Mouse (Mus musculus): Measurements from ENCODE around the gene Zfp64.
"Not testable (repeated sequence)": the region's sequence is repeated elsewhere in the genome, so short reads cannot be mapped to it uniquely, and the experiment has no call there.

The Zfp64 gene

GRCm38 (mm10) chr2:168895531-168895930, 59.9 kb downstream of the Zfp64 start:
- no peak for DNase-seq (ENCODE audit: low read depth, low spot score)

DNA sequence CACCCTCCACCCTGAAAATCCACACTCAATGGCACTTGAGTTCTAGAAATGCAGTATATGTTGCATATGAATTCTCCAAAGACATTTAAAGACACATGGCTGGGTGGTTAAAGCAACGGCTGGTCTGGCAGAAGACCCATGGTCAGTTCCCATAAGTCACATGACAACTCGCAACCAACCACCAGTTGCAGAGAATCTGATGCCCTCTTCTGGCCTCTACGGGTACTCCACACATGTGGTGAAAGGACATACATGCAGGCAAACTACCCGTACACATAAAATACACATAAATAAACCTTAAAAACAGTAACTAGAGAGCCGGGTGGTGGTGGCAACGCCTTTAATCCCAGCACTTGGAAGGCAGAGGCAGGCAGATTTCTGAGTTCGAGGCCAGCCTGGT, 60.6 kb downstream of the Zfp64 start:
- DNase-seq (ENCODE audit: low read depth, low spot score), result no peak

DNA sequence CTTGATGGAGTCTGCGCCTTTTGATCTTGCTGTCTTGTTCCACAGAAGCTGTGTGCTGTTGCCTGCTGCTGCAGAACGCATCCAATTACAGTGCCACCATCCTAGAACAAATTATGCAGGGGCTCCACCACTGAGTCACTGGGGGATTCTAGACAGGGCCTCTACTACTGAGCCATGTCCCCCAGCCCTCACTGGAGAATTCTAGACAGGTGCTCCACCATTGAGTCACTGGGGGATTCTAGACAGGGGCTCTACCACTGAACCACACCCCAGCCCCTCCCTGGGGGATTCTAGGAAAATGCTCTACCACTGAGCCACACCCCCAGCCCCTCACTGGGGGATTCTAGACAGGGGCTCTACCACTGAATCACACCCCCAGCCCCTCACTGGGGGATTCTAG, 63.3 kb downstream of the Zfp64 start:
- no peak for DNase-seq (ENCODE audit: low read depth, low spot score)

GRCm38 (mm10) chr2:168884641-168885040, 70.7 kb downstream of the Zfp64 start:
- no peak for DNase-seq (ENCODE audit: low read depth, low spot score)

DNA sequence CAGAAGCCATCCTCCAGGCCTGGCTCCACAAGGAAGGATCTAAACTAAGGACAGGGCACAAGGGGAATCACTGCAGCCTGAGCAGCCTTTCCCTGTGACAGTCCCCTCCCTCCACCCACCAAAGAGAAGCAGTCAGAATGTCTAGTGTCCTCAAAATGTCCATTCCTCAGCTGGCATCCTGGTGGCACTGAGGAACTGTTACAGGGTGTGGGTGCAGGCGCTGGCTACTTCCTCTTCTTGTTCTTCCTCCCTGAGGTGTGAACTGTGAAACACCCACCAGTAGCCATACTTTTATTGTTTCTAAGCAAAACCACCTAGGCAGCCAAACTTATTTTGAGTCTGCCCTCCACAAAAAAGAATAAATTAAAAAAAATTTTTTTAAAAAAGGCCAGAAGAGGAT, 72.4 kb downstream of the Zfp64 start:
- no peak for DNase-seq (ENCODE audit: low read depth, low spot score)

GRCm38 (mm10) chr2:168881927-168882326, 73.5 kb downstream of the Zfp64 start:
- DNase-seq (ENCODE audit: low read depth, low spot score), result no peak

DNA sequence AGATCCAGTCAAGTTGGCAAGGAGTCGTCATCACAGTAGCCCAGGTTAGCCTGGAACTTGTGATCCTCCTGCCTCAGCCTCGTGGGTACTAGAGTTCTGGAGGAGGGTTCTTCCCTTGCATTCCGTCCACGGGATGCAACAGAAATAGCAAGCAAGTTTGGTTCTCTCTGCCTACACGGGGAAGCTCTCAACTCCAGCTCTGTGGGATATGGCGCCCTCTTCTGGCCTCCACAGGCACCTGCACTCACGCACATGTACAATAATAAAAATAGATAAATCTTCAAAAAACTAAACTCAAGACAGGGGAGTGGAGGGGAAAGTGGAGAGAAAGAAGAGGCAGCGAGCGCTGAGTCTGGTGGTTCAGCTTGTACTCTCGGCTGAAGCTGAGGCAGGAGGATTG, 75.8 kb downstream of the Zfp64 start:
- DNase-seq (ENCODE audit: low read depth, low spot score), result no peak

DNA sequence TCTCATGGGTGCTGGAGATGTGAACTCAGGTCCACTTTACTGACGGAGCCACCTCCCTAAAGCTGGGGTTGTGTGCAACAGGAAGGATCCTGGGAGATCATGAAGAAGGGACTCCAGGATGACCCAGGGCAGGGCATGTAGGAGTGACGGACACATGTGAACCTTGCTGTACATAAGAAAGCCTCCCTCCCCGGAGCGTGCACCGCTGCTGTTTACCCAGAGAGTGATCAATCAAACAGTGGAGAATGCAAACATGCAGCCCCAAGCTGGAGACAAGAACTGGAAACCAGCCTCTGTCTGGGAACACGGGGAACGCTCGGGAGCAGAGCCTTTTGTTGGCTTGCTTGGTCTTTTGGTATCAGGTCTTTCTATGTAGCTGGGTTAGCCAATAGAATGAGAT, 76.7 kb downstream of the Zfp64 start:
- no peak for DNase-seq (ENCODE audit: low read depth, low spot score)

DNA sequence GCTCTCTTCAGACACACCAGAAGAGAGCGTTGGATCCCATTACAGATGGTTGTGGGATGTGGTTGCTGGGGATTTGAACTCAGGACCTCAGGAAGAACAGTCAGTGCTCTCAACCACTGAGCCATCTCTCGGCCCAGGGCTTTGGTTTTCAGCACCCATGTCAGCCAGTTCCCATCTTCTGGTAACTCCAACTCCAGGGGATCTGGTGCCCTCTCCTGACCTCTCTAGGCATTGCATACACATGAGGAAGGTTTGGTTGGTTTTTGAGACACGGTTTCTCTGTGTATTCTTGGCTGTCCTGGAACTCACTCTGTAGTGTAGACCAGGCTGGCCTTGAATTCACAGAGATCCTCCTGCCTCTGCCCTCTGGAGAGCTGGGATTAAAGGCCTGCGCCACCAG, 77.2 kb downstream of the Zfp64 start:
- DNase-seq (ENCODE audit: low read depth, low spot score), result no peak

DNA sequence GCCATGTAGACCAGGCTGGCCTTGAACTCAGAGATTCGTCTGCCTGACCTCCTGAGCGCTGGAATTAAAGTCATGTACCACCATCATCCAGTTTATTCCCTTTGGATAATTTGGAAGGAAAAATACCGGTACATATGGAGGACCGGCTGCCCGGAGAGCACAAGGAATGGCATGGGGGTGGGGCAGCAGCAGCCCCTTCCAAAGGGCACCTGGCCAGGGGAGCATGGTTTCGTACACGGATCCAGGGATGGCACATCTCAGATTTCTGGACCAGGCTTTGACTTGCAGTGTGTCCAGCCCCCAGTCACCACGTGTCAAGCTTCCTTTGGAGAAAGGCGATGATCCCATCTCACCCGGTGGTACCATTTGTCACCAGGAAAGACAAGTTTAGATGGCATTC, 78.8 kb downstream of the Zfp64 start:
- DNase-seq (ENCODE audit: low read depth, low spot score), result no peak

DNA sequence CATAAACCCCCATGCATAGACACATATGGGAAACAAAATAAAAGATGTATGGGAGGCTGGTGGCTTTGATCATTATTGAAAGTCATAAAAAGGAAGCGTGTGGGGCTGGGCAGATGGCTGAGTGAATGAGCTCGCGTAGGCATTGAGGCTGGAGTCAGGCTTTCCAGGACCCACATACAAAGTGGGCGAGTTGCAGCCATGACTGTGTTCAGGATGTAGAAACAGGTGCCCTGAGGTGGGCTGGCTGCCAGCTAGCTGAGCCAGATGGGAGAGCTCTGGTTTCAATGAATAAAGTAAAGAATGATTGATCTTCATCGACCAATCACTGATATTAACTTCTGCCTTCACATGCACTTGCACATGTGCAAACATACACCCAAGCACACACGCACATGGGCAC, 80.9 kb downstream of the Zfp64 start:
- no peak for DNase-seq (ENCODE audit: low read depth, low spot score)

DNA sequence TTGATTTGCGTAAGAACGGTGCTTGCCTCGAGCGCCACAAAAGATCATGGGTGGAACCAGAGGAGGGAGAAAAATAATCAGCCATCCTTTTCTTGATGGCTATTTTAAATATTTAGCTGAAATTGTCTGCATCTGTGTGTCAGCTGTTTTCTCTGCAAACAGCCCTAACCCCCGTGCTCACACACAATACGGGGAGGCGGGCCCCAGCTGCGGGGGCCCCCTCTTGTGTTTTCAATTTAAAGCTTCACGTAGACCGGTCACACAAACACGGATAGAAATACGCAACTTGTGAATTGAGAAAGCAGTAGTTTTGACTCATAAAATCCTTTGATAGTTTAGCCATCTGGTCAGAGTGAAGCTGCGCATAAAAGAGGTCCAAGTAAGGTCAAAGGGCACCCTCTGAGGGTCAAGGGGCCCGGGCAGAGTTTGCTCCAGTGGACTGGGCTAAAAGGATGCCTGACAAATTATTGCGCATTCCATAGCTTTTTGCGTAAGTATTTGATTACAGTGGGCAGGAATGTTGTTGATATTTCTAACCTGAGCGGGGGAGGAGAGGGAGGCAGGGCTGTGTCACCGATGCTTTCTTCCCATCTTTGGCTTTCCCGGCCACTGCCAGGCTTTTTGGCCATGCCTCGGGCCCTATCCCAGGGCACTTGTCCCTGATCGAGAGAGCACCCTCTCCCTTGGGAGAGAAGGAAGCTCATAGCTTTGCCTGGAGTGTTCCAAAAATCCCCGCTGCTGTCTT, 83.4 kb downstream of the Zfp64 start:
- DNase-seq (ENCODE audit: low read depth, low spot score), result peak; percentile 75

- DNase-seq (ENCODE audit: low read depth, low spot score), result peak; percentile 36
Observed at GRCm38 (mm10) chr2:168870480-168870879, 84.9 kb downstream of the Zfp64 start.

DNA sequence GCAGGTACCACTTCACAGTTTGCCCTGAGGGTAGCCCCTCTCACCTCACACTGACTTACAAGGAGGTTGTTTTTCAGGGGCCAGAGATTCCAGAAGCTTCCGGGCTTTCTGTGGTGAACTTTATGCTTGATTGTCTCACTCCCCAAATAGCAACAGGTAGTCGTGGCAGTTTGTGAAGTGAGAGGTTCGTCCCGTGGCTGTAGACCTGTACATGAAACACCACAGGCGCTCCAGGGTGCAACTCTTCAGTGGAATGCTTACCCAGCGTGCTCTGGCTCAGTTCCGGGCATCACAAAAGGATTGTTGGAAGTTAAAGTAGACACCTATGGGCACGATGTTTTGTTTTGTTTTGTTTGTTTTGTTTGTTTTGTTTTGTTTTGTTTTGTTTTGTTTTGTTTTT, 88.4 kb downstream of the Zfp64 start:
- DNase-seq (ENCODE audit: low read depth, low spot score), result no peak

DNA sequence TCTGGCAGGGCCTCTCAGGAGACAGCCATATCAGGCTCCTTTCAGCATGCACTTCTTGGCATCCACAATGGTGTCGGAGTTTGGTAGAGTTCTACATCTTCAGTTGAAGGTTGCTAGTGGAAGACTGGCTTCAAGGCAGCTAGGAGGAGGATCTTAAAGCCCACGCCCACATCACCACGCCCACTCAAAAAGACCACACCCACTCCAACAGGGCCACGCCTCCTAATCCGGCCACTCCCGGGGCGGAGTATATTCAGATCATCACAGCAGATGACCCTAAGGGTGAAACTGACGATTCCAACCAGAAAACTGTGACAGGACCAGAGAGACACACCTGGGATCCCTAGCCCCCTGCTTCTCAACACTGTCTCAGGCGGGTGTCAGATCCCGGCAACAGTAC, 89.0 kb downstream of the Zfp64 start:
- no peak for DNase-seq (ENCODE audit: low read depth, low spot score)

DNA sequence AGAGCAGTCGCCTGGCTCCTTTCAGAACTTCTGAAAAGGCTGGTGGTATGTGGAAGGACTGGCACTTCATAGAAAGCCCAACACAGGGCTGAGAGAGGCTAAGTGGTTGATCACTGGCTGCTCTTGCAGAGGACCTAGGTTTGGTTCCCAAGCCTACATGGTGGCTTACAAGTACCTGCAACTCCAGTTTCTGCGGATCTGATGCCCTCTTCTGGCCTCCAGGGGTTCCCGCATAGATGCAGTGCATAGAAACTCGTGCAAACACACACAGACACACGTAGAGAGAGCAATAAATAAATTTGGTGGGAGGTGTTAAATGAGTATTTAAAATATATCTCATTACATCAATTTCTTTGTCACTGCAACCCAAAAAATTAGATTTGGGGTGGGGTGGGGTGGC, 90.5 kb downstream of the Zfp64 start:
- no peak for DNase-seq (ENCODE audit: low read depth, low spot score)

- no peak for DNase-seq (ENCODE audit: low read depth, low spot score)
Observed at GRCm38 (mm10) chr2:168862694-168863093, 92.7 kb downstream of the Zfp64 start.

DNA sequence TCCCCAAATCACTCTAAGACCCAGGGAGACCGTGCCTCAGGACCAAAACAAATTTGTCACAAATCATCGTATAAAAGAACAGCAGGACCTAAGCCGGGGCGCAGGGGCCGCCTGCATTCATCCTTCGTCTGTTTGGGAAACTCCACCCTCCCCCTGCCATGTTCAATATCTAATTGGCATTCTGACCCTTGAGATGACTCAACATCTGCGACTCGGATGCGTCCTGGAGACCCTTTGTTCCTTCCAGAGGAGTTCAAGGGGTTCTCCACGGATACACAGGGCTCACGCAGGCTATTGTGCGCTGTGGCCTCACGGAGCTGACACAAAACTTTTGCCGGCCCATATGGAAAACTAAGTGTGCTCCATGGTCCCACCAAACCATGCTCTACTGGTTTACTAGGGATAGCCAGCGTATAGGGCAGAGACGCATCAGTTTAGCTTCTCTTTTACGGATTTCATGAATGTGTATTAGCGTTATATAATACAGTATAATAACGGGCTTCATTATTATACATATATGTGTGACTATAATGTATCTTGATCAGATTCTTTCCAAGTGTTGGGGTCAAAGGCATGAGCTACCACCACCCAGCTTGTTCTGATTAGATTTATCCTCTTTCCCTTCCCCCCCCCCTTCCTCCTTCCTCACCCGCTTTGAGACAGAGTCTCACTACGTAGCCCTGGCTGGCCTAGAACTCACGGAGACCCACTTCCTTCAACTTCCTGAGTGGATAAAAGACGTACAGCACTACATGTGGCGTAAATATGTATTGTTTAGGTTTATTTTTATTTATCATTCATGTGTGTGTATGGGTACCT, 94.3 kb downstream of the Zfp64 start:
- peak; percentile 80 for DNase-seq (ENCODE audit: low read depth, low spot score)

DNA sequence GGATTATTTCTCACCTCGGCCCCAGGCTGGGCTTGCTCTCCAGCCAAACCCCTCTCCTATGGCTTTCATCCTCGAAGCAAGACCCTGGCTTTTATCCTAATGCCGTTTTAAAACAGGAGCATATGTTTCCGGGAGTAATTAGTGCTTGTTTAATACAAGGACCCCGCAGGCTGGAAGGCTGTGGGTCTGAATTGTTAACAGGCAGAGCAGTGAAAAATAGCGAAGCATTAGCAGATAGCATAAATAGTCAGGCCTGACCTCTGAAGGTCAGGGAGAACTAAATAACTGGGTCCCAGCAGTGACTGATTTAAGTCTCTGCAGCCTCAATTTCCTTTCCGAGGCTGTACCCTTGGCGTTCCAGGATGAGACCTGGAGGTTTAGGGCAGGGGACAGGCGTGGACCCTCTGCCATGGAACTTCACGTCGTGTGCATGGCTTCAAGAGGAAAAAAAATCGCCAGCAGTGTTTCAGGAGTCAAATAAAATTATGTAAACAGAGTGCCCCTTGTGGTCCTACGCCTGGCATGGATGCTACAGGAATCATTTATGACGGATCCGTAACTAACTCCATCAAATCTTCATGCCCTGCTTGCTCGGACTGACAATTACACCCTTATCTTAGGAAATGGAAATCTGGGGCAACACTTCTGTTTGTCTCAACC, 95.2 kb downstream of the Zfp64 start:
- DNase-seq (ENCODE audit: low read depth, low spot score), result no peak

DNA sequence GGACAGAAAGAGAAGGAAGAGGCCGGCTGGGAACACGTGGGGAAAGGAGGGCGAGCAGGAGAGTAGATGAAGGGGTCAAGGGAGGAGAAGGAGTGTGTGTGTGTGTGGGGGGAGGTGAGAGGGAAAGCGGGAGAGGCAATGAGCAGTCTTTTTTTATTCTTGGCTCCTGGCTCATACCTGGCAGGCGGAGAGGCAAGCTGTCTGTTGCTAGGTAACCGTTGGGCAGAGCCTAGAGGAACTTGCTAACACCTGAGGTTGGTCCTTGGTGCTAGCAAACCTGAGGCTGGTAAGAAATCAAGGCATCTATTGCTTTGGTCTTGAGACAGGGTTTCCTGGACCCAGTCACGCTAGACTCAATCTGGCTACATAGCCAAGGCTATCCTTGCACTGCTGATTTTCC, 98.7 kb downstream of the Zfp64 start:
- DNase-seq (ENCODE audit: low read depth, low spot score), result no peak

DNA sequence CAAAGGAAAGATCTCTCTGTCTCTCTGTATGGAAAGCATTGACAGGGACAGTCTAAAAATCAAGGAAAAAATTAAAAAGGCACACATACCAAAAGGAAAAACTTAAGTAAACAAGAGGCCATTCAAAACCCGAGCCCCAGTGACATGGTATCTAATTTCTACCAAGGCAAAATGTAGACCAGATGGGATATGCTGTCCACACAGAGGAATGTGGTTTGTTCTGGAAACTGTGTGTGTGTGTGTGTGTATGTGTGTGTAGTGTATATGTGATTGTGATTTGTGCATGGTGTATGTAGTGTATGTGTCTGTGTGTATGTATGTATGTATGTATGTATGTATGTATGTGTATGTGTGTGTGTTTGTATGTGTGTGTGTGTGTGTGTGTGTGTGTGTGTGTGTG, 100.6 kb downstream of the Zfp64 start:
- DNase-seq (ENCODE audit: low read depth, low spot score), result no peak

DNA sequence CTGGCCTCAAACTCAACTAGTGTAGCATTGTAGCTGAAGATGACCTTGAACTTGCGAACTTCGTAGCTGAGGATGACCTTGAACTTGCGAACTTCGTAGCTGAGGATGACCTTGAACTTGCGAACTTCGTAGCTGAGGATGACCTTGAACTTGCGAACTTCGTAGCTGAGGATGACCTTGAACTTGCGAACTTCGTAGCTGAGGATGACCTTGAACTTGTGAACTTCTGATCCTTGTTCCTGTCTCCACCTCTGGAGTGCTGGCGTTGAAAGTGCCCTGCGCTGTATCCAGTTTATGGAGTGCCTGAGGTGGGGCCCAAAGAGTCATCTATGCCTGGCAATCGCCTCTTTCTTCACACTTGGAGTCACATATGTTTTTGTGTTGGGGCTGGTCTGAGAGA, 101.5 kb downstream of the Zfp64 start:
- not testable (repeated sequence) for DNase-seq (ENCODE audit: low read depth, low spot score)

DNA sequence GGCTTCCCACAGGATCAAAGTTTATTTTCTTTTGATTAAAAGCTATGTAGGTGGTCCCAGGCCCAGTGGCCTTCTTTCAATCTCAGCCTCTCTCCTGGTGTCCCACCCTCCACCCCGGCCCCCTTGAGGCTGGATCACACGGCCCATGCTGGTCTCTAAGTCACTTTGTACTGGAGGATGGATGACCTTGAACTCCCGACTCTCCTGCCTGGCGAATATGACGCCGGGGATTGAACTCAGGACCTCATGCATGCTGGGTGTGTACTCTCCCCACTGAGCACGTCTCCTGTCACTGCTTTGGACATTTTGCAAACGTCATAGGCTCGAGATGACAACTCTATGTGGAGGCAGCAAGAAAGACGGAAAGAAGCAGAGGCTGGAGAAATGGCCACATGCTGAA, 103.8 kb downstream of the Zfp64 start:
- DNase-seq (ENCODE audit: low read depth, low spot score), result no peak

All from mesoderm, embryonic 11.5 days (tissue).